Mouse (Mus musculus) G1E (cell line): ENCODE data around the gene Ubp1. TPM values are rescaled to one million over a fixed set of nuclear protein-coding genes. Genes with fewer than 3 reads are reported as not detected.

Experiments used
- ATAC-seq: 2 replicates; pipeline ENCODE4 v1.8.0; 2016; ENCODE audit warnings: mild to moderate bottlenecking; ENCODE audit not compliant: insufficient number of reproducible peaks, poor library complexity, low FRiP score, severe bottlenecking; ENCODE audit errors: extremely low read depth
- DNase-seq: peaks from one replicate; pipeline ENCODE4 v3.0.0; 2012; ENCODE audit warnings: low spot score
- H3K27me3 ChIP-seq: 2 replicates; pipeline ENCODE4 v1.6.1; 2012; ENCODE audit warnings: mild to moderate bottlenecking, low read length, inconsistent platforms; ENCODE audit not compliant: insufficient read depth
- H3K36me3 ChIP-seq: replicated peaks from 2 replicates; pipeline ENCODE3; 2012; ENCODE audit warnings: mild to moderate bottlenecking, inconsistent platforms
- H3K4me1 ChIP-seq: 2 replicates; pipeline ENCODE4 v1.6.1; 2012; ENCODE audit warnings: low read depth, low read length, inconsistent platforms, mixed read lengths; ENCODE audit not compliant: insufficient read depth
- H3K4me3 ChIP-seq: 2 replicates; pipeline ENCODE4 v1.5.1; 2012; ENCODE audit warnings: low read depth, mild to moderate bottlenecking, inconsistent platforms, low read length, moderate library complexity, mixed read lengths
- H3K9me3 ChIP-seq: replicated peaks from 2 replicates; pipeline ENCODE4 v1.6.1; 2012; ENCODE audit warnings: inconsistent platforms
- CTCF ChIP-seq: IDR thresholded peaks from 2 replicates; pipeline ENCODE4 v1.5.1; 2012; ENCODE audit warnings: low read depth, low read length, inconsistent platforms, mixed read lengths
- GATA1 ChIP-seq: IDR thresholded peaks from 2 replicates; pipeline ENCODE4 v1.6.1; 2012; ENCODE audit warnings: borderline replicate concordance, low read length, inconsistent platforms, mixed read lengths
- GATA2 ChIP-seq: IDR thresholded peaks from 2 replicates; pipeline ENCODE4 v1.6.1; 2012; ENCODE audit warnings: low read depth, low read length, inconsistent platforms, borderline replicate concordance
- POLR2AphosphoS5 ChIP-seq: IDR thresholded peaks from 2 replicates; pipeline ENCODE4 v1.6.1; 2012; ENCODE audit warnings: low read depth, low read length, inconsistent platforms; ENCODE audit not compliant: insufficient replicate concordance
- TAL1 ChIP-seq: conservative IDR thresholded peaks from 2 replicates; pipeline ENCODE4 v1.6.1; 2012; ENCODE audit warnings: low read depth, low read length, inconsistent platforms, mixed read lengths
- polyA plus RNA-seq: library from polyadenylated mRNA; stranded (reverse); fragments of >175 nt; gene quantifications from 2 replicates; pipeline ENCODE4 v1.2.3, GENCODE M21; 2012
- total RNA-seq, 2 experiments: library from RNA; stranded (forward) in 1 of 2; stranded (reverse) in 1 of 2; fragments of 200-1000 nt in 1 of 2; fragments of >200 nt in 1 of 2; fragmentation: Nextera tagmentation in 1 of 2; gene quantifications; 2 replicates each; pipeline ENCODE4 v1.2.3; 2014 to 2017

Gene Ubp1
- total and polyA plus RNA-seq, 3 experiments: 75.0 to 147 (median 76.7) TPM

DNA sequence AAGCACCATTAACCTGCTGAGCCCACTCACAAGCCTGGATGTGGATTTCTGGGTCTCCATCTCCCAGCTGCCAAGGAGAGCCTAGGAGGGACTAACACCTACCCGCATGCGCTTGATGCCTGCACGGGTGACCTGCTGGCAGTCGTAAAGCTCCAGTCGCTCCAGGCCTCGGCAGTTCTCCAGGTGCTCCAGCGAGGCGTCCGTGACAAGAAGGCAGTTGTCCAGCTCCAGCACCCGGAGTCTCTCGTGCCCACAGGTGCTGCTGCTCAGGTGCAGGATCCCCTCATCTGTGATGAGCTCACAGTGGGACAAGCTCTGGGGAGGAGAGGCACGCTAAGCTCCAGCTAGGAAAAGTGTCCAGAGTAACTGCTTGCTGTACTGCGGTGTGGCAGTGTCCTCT is 48.6 kb downstream of the Ubp1 start:
- H3K9me3 ChIP-seq: no peaks in the 10 kb centered on the region
- no peak for ATAC-seq
- peaks cover 42% of the 10 kb centered on the region for H3K4me1 ChIP-seq
- TF ChIP-seq GATA2 (no peak), CTCF (no peak), TAL1 (no peak), GATA1 (no peak), POLR2AphosphoS5 (no peak)
- peaks cover 78% of the 10 kb centered on the region for H3K36me3 ChIP-seq
- no peak for DNase-seq
- H3K4me3 ChIP-seq: no peak overlapping the region
- no peaks in the 10 kb centered on the region for H3K27me3 ChIP-seq

DNA sequence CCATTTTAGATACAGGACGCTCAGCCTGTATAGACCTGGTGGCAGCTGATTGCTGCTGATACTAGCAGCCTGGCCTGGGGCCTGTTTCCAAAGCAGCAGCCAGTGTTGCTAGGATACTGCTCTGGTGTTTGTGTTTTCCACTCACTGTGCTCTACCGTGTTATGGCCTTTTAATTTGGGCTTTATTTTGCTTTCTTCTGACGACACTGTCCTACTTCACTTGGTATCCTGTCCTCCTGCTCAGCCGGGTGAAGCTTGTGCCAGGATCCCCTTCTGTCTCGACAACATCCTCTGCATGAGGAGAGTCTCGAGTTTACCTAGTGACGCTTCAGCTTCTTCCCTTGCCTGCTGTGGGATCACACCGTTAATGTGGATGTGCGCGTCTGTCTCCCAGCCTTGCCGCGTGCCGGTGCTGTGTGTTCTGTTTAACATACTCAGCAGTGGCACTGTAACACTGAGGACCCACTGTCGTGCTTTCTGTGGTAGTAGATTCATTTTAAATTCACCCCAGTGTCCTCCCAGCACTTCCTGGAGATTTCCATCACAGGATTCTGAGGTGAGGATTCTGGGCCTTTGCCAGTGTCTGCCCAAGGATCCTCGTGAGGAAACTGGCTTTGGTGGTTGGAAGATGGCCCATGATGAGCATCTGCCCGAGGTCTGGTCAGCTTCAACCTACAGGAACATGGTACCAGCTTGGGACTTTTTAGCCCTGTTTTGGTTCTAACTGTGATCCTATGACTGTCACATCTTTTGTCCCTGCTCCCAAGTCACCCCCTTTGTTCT is 50.6 kb downstream of the Ubp1 start:
- no peak for DNase-seq
- ATAC-seq: no peak
- peaks cover 1% of the 10 kb centered on the region; the same call in 1 of the 2 replicates for H3K27me3 ChIP-seq
- H3K4me1 ChIP-seq: peaks cover 48% of the 10 kb centered on the region
- TF ChIP-seq CTCF: no peak
- TF ChIP-seq POLR2AphosphoS5: no peak
- no peak for TF ChIP-seq TAL1
- TF ChIP-seq GATA1: no peak
- no peak for TF ChIP-seq GATA2
- H3K4me3 ChIP-seq: no peak overlapping the region
- peaks cover 58% of the 10 kb centered on the region for H3K36me3 ChIP-seq
- no peaks in the 10 kb centered on the region for H3K9me3 ChIP-seq

DNA sequence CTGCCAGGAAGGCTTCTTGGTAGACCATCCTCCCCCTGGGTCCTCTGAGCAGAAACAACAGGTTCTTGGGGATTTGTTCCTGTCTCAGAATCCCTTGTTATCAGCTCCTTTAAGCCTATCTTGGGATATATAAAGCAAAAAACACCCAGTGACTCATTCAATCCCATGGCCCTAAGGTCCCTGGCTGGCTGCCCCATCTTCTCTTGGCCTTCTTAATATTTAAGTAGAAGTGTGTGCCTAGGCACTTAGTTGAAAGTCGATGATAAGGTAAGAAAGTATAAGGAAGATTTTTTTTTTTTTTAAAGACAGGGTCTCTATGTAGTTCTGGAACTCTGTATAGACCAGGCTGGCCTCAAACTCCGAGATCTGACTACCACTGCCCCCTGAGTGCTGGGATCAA is 51.7 kb downstream of the Ubp1 start:
- ATAC-seq (no peak), DNase-seq (no peak)
- TF ChIP-seq POLR2AphosphoS5 (no peak), GATA1 (no peak), TAL1 (no peak), CTCF (no peak), GATA2 (no peak)
- Histone ChIP-seq H3K9me3 (no peaks in the 10 kb centered on the region), H3K36me3 (peaks cover 48% of the 10 kb centered on the region), H3K4me1 (peaks cover 43% of the 10 kb centered on the region), H3K27me3 (peaks cover 3% of the 10 kb centered on the region; the same call in 1 of the 2 replicates), H3K4me3 (no peak overlapping the region)

DNA sequence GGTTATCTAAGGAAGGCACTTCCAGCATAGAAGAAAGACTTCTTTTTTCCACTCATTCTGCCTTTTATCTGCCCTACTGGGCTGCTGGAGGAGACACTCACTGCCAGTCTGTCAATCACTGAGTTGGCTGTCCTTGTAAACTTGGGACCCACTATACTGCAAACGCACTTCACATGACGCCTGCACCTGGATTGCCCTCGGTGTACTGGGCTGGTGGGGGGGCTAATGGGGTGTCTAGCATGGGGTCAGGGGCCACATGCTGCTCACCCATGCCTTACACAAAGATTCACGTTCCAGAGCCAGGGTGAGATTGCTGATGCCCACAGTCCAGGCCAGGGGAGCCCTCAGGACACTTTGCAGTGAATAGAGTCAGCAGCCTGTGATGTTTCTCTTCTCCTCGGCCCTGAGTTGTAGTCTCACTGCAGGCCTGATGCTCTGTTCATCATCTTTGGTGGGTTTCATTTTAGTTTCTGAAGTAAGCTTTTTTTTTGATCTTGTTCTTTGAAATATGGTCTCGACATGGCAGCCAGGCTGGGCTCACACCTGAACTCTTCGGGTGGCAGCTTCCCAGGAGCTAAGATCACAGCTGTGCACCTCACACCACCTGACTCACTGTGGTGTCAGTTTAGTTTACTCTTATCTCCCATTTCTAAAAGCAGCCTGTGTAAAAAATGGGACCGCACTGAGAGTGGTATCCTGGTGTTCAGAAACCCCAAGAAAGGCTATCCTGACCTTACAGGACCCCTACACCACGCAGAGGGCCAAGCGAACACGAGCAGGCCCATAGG is 52.3 kb downstream of the Ubp1 start:
- 0 out of 2 replicates have a peak, but pooled peaks have one; percentile 11 for ATAC-seq
- Histone ChIP-seq H3K4me3 (no peak overlapping the region), H3K9me3 (no peaks in the 10 kb centered on the region), H3K36me3 (peaks cover 41% of the 10 kb centered on the region), H3K4me1 (peaks cover 40% of the 10 kb centered on the region), H3K27me3 (peaks cover 3% of the 10 kb centered on the region; the same call in 1 of the 2 replicates)
- DNase-seq: no peak
- TF ChIP-seq GATA2 (no peak), GATA1 (no peak), POLR2AphosphoS5 (no peak), TAL1 (no peak), CTCF (no peak)

DNA sequence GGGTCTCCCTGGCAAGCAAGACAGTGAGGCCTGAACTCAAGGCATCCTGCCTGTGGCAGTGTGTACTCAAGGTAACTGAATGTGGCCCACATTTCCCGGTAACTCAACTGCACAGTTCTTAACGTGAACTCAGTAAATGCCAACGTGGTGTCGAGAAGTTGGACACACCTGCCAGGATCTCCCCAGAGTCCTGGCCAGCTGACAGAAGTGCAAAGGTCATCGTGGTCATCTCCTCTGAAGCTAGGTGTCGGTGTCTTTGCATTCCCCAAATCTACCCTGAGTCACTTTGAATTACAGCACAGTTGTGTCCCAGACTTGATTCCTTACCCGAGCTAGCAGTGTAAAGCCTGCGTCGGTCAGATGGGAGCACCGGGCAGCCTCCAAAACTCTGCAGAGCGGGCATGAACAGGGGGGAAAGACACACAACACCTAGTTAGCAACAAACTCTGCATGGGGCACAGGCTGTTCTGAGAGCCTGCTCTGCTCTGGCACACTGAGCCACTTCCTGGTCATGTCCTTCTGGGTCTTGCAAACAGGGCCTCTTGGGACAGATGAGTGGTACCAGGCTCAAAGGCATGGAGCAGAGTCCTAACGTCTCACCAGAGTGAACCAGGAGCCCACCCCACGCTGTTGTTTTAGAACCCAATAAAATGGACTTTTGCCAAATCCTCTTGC is 54.3 kb downstream of the Ubp1 start:
- peaks cover 31% of the 10 kb centered on the region for H3K4me1 ChIP-seq
- H3K4me3 ChIP-seq: no peak overlapping the region
- ATAC-seq: no peak
- peaks cover 3% of the 10 kb centered on the region for H3K9me3 ChIP-seq
- DNase-seq: no peak
- H3K27me3 ChIP-seq: peaks cover 3% of the 10 kb centered on the region; the same call in 1 of the 2 replicates
- H3K36me3 ChIP-seq: peaks cover 21% of the 10 kb centered on the region
- no peak for TF ChIP-seq TAL1
- no peak for TF ChIP-seq CTCF
- no peak for TF ChIP-seq GATA1
- no peak for TF ChIP-seq POLR2AphosphoS5
- TF ChIP-seq GATA2: no peak
